Mouse (Mus musculus) testis, adult 2 months (tissue): ENCODE measurements around the gene Xpc. TPM values are rescaled to one million over a fixed set of nuclear protein-coding genes. Genes with fewer than 3 reads are reported as not detected.

Experiments
- H3K27ac ChIP-seq: fragments of 200-500 bp; 2 replicates; pipeline ENCODE4 v1.5.1; 2012; ENCODE audit warnings: low read depth, low read length; ENCODE audit not compliant: control insufficient read depth, insufficient read depth
- H3K27me3 ChIP-seq: fragments of 200-500 bp; 2 replicates; pipeline ENCODE4 v1.6.1; 2012; ENCODE audit warnings: mild to moderate bottlenecking, low read length, moderate library complexity; ENCODE audit not compliant: control insufficient read depth, insufficient read depth
- H3K36me3 ChIP-seq: fragments of 200-500 bp; 2 replicates; pipeline ENCODE4 v1.6.1; 2012; ENCODE audit warnings: mild to moderate bottlenecking, low read length; ENCODE audit not compliant: control insufficient read depth, insufficient read depth
- H3K4me1 ChIP-seq: fragments of 200-500 bp; 2 replicates; pipeline ENCODE4 v1.6.1; 2012; ENCODE audit warnings: low read length; ENCODE audit not compliant: control insufficient read depth, insufficient read depth
- H3K4me3 ChIP-seq: fragments of 200-500 bp; 2 replicates; pipeline ENCODE4 v1.5.1; 2012; ENCODE audit warnings: low read depth, mild to moderate bottlenecking, low read length, moderate library complexity, mixed read lengths; ENCODE audit not compliant: control insufficient read depth
- CTCF ChIP-seq: fragments of 200-500 bp; IDR thresholded peaks from 2 replicates; pipeline ENCODE4 v1.5.1; 2012; ENCODE audit warnings: low read depth, mild to moderate bottlenecking, inconsistent platforms, low read length, moderate library complexity; ENCODE audit not compliant: control insufficient read depth, insufficient read depth, insufficient replicate concordance
- POLR2A ChIP-seq: fragments of 200-500 bp; IDR thresholded peaks from 2 replicates; pipeline ENCODE4 v1.6.1; 2012; ENCODE audit warnings: low read depth, mild to moderate bottlenecking, inconsistent platforms, low read length, moderate library complexity; ENCODE audit not compliant: control insufficient read depth
- polyA plus RNA-seq: library from polyadenylated mRNA; depleted of rRNA; stranded (reverse); fragments of >200 nt; gene quantifications from 2 replicates; pipeline ENCODE4 v1.2.3, GENCODE M21; 2012; rRNA removed

Gene Xpc
- polyA plus RNA-seq = 3.2 and 3.4 TPM in 2 replicates

GRCm38 (mm10) chr6:91515545-91516449, at the start of gene Xpc, which contains the start of gene Lsm3:
TSS of gene Xpc (minus strand) at chr6:91515888.
TSS of gene Lsm3 (plus strand) at chr6:91515928.
- Histone ChIP-seq H3K36me3 (peaks cover 1% of the 10 kb centered on the region), H3K27me3 (no peaks in the 10 kb centered on the region), H3K4me1 (no peaks in the 10 kb centered on the region; the same call in none of the 2 replicates), H3K27ac (peak within 1 kb of the TSS; percentile 93), H3K4me3 (peak within 1 kb of the TSS; percentile 98)
- peak; percentile 84 for TF ChIP-seq POLR2A
- TF ChIP-seq CTCF = no peak

GRCm38 (mm10) chr6:91563031-91563430, 47.3 kb upstream of the Xpc start:
- no peaks in the 10 kb centered on the region for H3K27me3 ChIP-seq
- no peak overlapping the region for H3K27ac ChIP-seq
- TF ChIP-seq POLR2A (no peak), CTCF (no peak)
- no peaks in the 10 kb centered on the region for H3K4me1 ChIP-seq
- H3K36me3 ChIP-seq = no peaks in the 10 kb centered on the region
- H3K4me3 ChIP-seq = no peak overlapping the region

- Histone ChIP-seq H3K4me3 (no peak overlapping the region), H3K27me3 (no peaks in the 10 kb centered on the region), H3K27ac (no peak overlapping the region), H3K36me3 (no peaks in the 10 kb centered on the region), H3K4me1 (no peaks in the 10 kb centered on the region)
- TF ChIP-seq POLR2A = no peak
- TF ChIP-seq CTCF = no peak
These were observed 44.5 kb upstream of the Xpc start for GRCm38 (mm10) chr6:91560186-91560585.

- Histone ChIP-seq H3K27me3 (no peaks in the 10 kb centered on the region), H3K4me3 (no peak overlapping the region), H3K4me1 (no peaks in the 10 kb centered on the region), H3K27ac (no peak overlapping the region), H3K36me3 (no peaks in the 10 kb centered on the region)
- TF ChIP-seq CTCF = no peak
- TF ChIP-seq POLR2A = no peak
These were observed 43.7 kb upstream of the Xpc start for GRCm38 (mm10) chr6:91559371-91559770.

GRCm38 (mm10) chr6:91558565-91558964, 42.9 kb upstream of the Xpc start:
- Histone ChIP-seq H3K4me1 (no peaks in the 10 kb centered on the region), H3K4me3 (no peak overlapping the region), H3K36me3 (no peaks in the 10 kb centered on the region), H3K27me3 (no peaks in the 10 kb centered on the region), H3K27ac (no peak overlapping the region)
- TF ChIP-seq CTCF = no peak
- TF ChIP-seq POLR2A = no peak

GRCm38 (mm10) chr6:91552693-91553092, 37.0 kb upstream of the Xpc start:
- no peak overlapping the region for H3K27ac ChIP-seq

GRCm38 (mm10) chr6:91551671-91552070, 36.0 kb upstream of the Xpc start:
- Histone ChIP-seq H3K27ac (no peak overlapping the region), H3K27me3 (no peaks in the 10 kb centered on the region), H3K36me3 (no peaks in the 10 kb centered on the region), H3K4me3 (no peak overlapping the region), H3K4me1 (no peaks in the 10 kb centered on the region)
- no peak for TF ChIP-seq POLR2A
- no peak for TF ChIP-seq CTCF

More at GRCm38 (mm10) chr6:91552693-91553092, 37.0 kb upstream of the Xpc start:
- no peak for TF ChIP-seq CTCF
- TF ChIP-seq POLR2A = no peak
- no peaks in the 10 kb centered on the region for H3K4me1 ChIP-seq
- no peaks in the 10 kb centered on the region for H3K36me3 ChIP-seq
- H3K27me3 ChIP-seq = no peaks in the 10 kb centered on the region
- no peak overlapping the region for H3K4me3 ChIP-seq
